In the genomic region with DNA sequence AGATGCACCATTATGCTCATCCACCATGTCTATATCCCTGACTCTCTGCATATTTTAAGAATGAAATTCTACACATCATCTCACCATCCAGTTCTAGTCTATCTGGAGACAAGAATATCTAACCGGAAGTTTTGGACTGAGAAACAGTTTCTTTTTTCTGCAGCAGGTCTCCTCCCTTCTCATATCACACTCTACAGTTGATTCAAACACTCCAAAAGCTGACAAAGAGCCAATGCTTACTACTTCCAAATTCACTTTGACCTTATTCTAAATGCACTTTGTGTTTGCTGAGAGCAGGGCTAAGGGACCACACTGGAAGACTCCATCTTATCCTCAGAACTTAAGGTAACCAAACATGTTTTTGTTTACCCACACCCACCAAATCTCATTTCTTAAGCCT, we compare ENCODE assay signal across 24 mouse cellular contexts. TPM values are rescaled to one million over a fixed set of nuclear protein-coding genes. Genes with fewer than 3 reads are reported as not detected.
DNase-seq lines count a peak whose midpoint lies in the region; ATAC-seq and TF ChIP-seq lines count a peak whose summit lies in the region.
"Had no signal": no experiment of that assay in that cellular context is flagged by ENCODE, and none has a peak within 500 bp of the region (broad histone marks: within the 10 kb centered on the region; RNA-seq: fewer than 3 reads in every experiment).

No protein-coding gene starts in this region.

- 40% methylated on average over 1 of the region's 1 CpGs for WGBS in heart, embryonic 15.5 days
- WGBS in stomach, postnatal 0 days = 68% methylated on average over 1 of the region's 1 CpGs

- TF ChIP-seq EP300 in stomach, postnatal 0 days (optimal IDR thresholded peaks at IDR 0.05) = no peak

- DNase-seq in gastrocnemius, adult 2 months = no peak
- DNase-seq in gastrocnemius, postnatal 25 days = no peak
- DNase-seq in heart, postnatal 25 days (ENCODE audit: low spot score) = no peak
- DNase-seq in lung, postnatal 36 days = peak; percentile 41
- DNase-seq in lung, postnatal 10 days = no peak
- no peak for DNase-seq in stomach, postnatal 0 days (ENCODE audit: low spot score)
- DNase-seq: adrenal gland, postnatal 14 days; cerebellum, adult 11 months; cerebellum, adult 2 months; cerebellum, adult 9-11 months; cerebellum, postnatal 25 days; forebrain, postnatal 0 days; gastrocnemius, postnatal 36 days; heart, postnatal 10 days; heart, postnatal 4 days had no signal

- H3K9me3 ChIP-seq in heart, embryonic 15.5 days (replicated peaks) = no peaks in the 10 kb centered on the region
- no peaks in the 10 kb centered on the region for H3K9me3 ChIP-seq in stomach, postnatal 0 days (ENCODE audit: control insufficient read depth, low read length)
- H3K9me3 ChIP-seq: embryonic facial prominence, embryonic 12.5 days; embryonic facial prominence, embryonic 15.5 days had no signal

- no peaks in the 10 kb centered on the region for H3K27me3 ChIP-seq in heart, embryonic 15.5 days
- H3K27me3 ChIP-seq in stomach, postnatal 0 days (ENCODE audit: control insufficient read depth, insufficient read depth, low read length) = no peaks in the 10 kb centered on the region
- H3K27me3 ChIP-seq: embryonic facial prominence, embryonic 12.5 days; embryonic facial prominence, embryonic 15.5 days; Patski had no signal

- H3K36me3 ChIP-seq in heart, embryonic 15.5 days = peaks cover 15% of the 10 kb centered on the region; the same call in 1 of the 2 replicates
- no peaks in the 10 kb centered on the region for H3K36me3 ChIP-seq in stomach, postnatal 0 days (ENCODE audit: control insufficient read depth, insufficient read depth, low read length)

- ATAC-seq in heart, embryonic 15.5 days (replicated peaks; ENCODE audit: insufficient number of reproducible peaks, insufficient read depth, low FRiP score, low read depth) = no peak
- ATAC-seq in megakaryocyte progenitor cell, adult 5-6 weeks (replicated peaks; ENCODE audit: poor library complexity) = 0 out of 2 replicates have a peak, but pooled peaks have one; percentile 34
- ATAC-seq in stomach, postnatal 0 days (ENCODE audit: low FRiP score, low TSS enrichment) = no peak
- ATAC-seq: forebrain, embryonic 14.5 days; forebrain, postnatal 0 days; hindbrain, postnatal 0 days; Patski had no signal

- TF ChIP-seq CTCF in gastrocnemius, adult 2 months (IDR thresholded peaks at IDR 0.05) = no peak
- no peak for TF ChIP-seq CTCF in stomach, postnatal 0 days (IDR thresholded peaks at IDR 0.05; ENCODE audit: low read depth)

- intact Hi-C loops in gastrocnemius, adult 2 months (cut with DNase I) = no loop called here
- intact Hi-C loops in heart, postnatal 25 days (cut with DNase I) = no loop called here

- peak overlapping the region; percentile 21; the same call in 1 of the 2 replicates for H3K27ac ChIP-seq in gastrocnemius, adult 2 months
- 0 out of 2 replicates have a peak overlapping the region, but pooled peaks have one; percentile 7 for H3K27ac ChIP-seq in heart, embryonic 15.5 days
- no peak overlapping the region for H3K27ac ChIP-seq in stomach, postnatal 0 days (replicated peaks)
- H3K27ac ChIP-seq: embryonic facial prominence, embryonic 12.5 days; embryonic facial prominence, embryonic 15.5 days; hindbrain, embryonic 14.5 days; hindbrain, postnatal 0 days had no signal

- peaks cover 13% of the 10 kb centered on the region for H3K4me1 ChIP-seq in heart, embryonic 15.5 days (replicated peaks)
- no peaks in the 10 kb centered on the region for H3K4me1 ChIP-seq in stomach, postnatal 0 days (replicated peaks; ENCODE audit: control insufficient read depth, insufficient read depth)
- H3K4me1 ChIP-seq: embryonic facial prominence, embryonic 12.5 days; embryonic facial prominence, embryonic 15.5 days had no signal

- no peak overlapping the region for H3K4me2 ChIP-seq in heart, embryonic 15.5 days
- no peak overlapping the region for H3K4me2 ChIP-seq in stomach, postnatal 0 days (replicated peaks; ENCODE audit: low read depth)
- H3K4me2 ChIP-seq: embryonic facial prominence, embryonic 12.5 days; embryonic facial prominence, embryonic 15.5 days; heart, embryonic 11.5 days; hindbrain, embryonic 14.5 days had no signal

- H3K4me3 ChIP-seq in gastrocnemius, adult 2 months = no peak overlapping the region
- H3K4me3 ChIP-seq in heart, embryonic 15.5 days = no peak overlapping the region
- H3K4me3 ChIP-seq in stomach, postnatal 0 days (ENCODE audit: low read depth, low read length) = no peak overlapping the region
- H3K4me3 ChIP-seq: embryonic facial prominence, embryonic 12.5 days; embryonic facial prominence, embryonic 15.5 days had no signal

- H3K9ac ChIP-seq in heart, embryonic 15.5 days = no peak overlapping the region
- no peak overlapping the region for H3K9ac ChIP-seq in stomach, postnatal 0 days (ENCODE audit: low read length)
- H3K9ac ChIP-seq: embryonic facial prominence, embryonic 12.5 days; embryonic facial prominence, embryonic 15.5 days; forebrain, postnatal 0 days; hindbrain, embryonic 14.5 days had no signal

RNA-seq across cellular contexts. Expression of a gene that starts 13.7 kb away (rescaled TPM):
- total RNA-seq in gastrocnemius, adult 2 months (2021) = 10 to 100 TPM; 19.9 to 20.6 TPM
- total RNA-seq in gastrocnemius, postnatal 25 days (2021) = 10 to 100 TPM; 14.2 to 14.4 TPM
- 27.0 and 30.9 TPM in 2 replicates for polyA plus RNA-seq in heart, embryonic 15.5 days (2015; fragmentation: Nextera tagmentation; extraction: Ambion mirVana)
- total RNA-seq in heart, postnatal 25 days (2021) = 10 to 100 TPM; 23.5 to 25.3 TPM
- total RNA-seq in megakaryocyte progenitor cell, adult 5-6 weeks (2015) = 114 and 116 TPM in 2 replicates
- 116 and 153 TPM in 2 replicates for total RNA-seq in megakaryocyte progenitor cell, adult 5-6 weeks (2017)
- 14.3 and 16.8 TPM in 2 replicates for polyA plus RNA-seq in stomach, postnatal 0 days (2015; fragmentation: Nextera tagmentation; extraction: Ambion mirVana)

RNA-seq across cellular contexts. Expression of a gene that starts 41.0 kb away (rescaled TPM):
- 10 to 100 TPM; 28.4 to 34.7 TPM for total RNA-seq in gastrocnemius, adult 2 months (2021)
- total RNA-seq in gastrocnemius, postnatal 25 days (2021) = 10 to 100 TPM; 25.1 to 32.3 TPM
- polyA plus RNA-seq in heart, embryonic 15.5 days (2015; fragmentation: Nextera tagmentation; extraction: Ambion mirVana) = 2.4 and 5.3 TPM in 2 replicates
- total RNA-seq in heart, postnatal 25 days (2021) = 1 to 10 TPM; 5.9 to 6.7 TPM
- 29.2 and 42.9 TPM in 2 replicates for total RNA-seq in megakaryocyte progenitor cell, adult 5-6 weeks (2015)
- total RNA-seq in megakaryocyte progenitor cell, adult 5-6 weeks (2017) = 78.9 and 97.7 TPM in 2 replicates
- polyA plus RNA-seq in stomach, postnatal 0 days (2015; fragmentation: Nextera tagmentation; extraction: Ambion mirVana) = 5.7 and 6.0 TPM in 2 replicates

Comparison
In these comparisons a context has a peak if more than half of its experiments do, and no peak if none do; other contexts are left out.
1. RNA of a gene that starts 13.7 kb away (total RNA-seq): 114 to 153 TPM in megakaryocyte progenitor cell, adult 5-6 weeks; 23.5 to 25.3 TPM in heart, postnatal 25 days, 19.9 to 20.6 TPM in gastrocnemius, adult 2 months and 14.2 to 14.4 TPM in gastrocnemius, postnatal 25 days; every median in the first group is over 4 times any median in the second.